Mouse (Mus musculus) liver, adult 2 months (tissue): Measurements from ENCODE around the gene Dcakd. TPM values are rescaled to one million over a fixed set of nuclear protein-coding genes. Genes with fewer than 3 reads are reported as not detected.
A peak's percentile ranks its signal among the peaks of the same experiment; 100 is the strongest.

Experiments used
- DNase-seq: peaks from one replicate; pipeline ENCODE4 v3.0.0-alpha.2; 2011; ENCODE audit warnings: low read depth, low spot score; ENCODE audit errors: extremely low read depth
- H3K27ac ChIP-seq: fragments of 200-500 bp; replicated peaks from 2 replicates; pipeline ENCODE4 v1.5.1; 2012; ENCODE audit warnings: low read depth, mild to moderate bottlenecking, control low read depth, inconsistent platforms, low read length; ENCODE audit not compliant: insufficient read depth
- H3K27me3 ChIP-seq: fragments of 200-500 bp; 2 replicates; pipeline ENCODE4 v1.6.1; 2012; ENCODE audit warnings: mild to moderate bottlenecking, moderate library complexity, low read length, inconsistent platforms; ENCODE audit not compliant: control insufficient read depth, insufficient read depth
- H3K36me3 ChIP-seq: fragments of 200-500 bp; 2 replicates; pipeline ENCODE4 v1.6.1; 2012; ENCODE audit warnings: low read length, inconsistent platforms; ENCODE audit not compliant: control insufficient read depth, insufficient read depth
- H3K4me1 ChIP-seq: fragments of 200-500 bp; 2 replicates; pipeline ENCODE4 v1.6.1; 2011; ENCODE audit warnings: low read length; ENCODE audit not compliant: control insufficient read depth, insufficient read depth
- H3K4me3 ChIP-seq: fragments of 200-500 bp; 2 replicates; pipeline ENCODE4 v1.5.1; 2011; ENCODE audit warnings: low read depth, mild to moderate bottlenecking, control low read depth, low read length, moderate library complexity; ENCODE audit not compliant: insufficient read depth
- H3K79me2 ChIP-seq: fragments of 200-500 bp; 2 replicates; pipeline ENCODE4 v1.6.1; 2012; ENCODE audit warnings: inconsistent platforms, mild to moderate bottlenecking, low read length, moderate library complexity; ENCODE audit not compliant: control insufficient read depth, insufficient read depth
- H3K9ac ChIP-seq: fragments of 200-500 bp; 2 replicates; pipeline ENCODE4 v1.6.1; 2012; ENCODE audit warnings: low read depth, mild to moderate bottlenecking, control low read depth, inconsistent platforms, low read length
- CTCF ChIP-seq: fragments of 200-500 bp; IDR thresholded peaks from 2 replicates; pipeline ENCODE4 v1.5.1; 2011; ENCODE audit warnings: low read depth, low read length, control low read depth
- POLR2A ChIP-seq: fragments of 200-500 bp; IDR thresholded peaks from 2 replicates; pipeline ENCODE4 v1.6.1; 2011; ENCODE audit warnings: low read length, control low read depth; ENCODE audit not compliant: insufficient read depth; ENCODE audit errors: extremely low read depth
- WGBS: fragments of 180-500 bp; shearing (Covaris S2); methylation state at CpG from one replicate; pipeline ENCODE4 v1.1.7; 2018; 5-methylcytosine and 5-hydroxymethylcytosine counted together
- polyA plus RNA-seq: library from polyadenylated mRNA; depleted of rRNA; stranded (reverse); fragments of >200 nt; gene quantifications from 2 replicates; pipeline ENCODE4 v1.2.3, GENCODE M21; 2012
- total RNA-seq: library from RNA; depleted of rRNA; stranded (reverse); fragments of >200 nt; gene quantifications from 2 replicates; pipeline ENCODE4 v1.2.3, GENCODE M21; 2014

The Dcakd gene
- total and polyA plus RNA-seq, 2 experiments = 23.9 to 45.8 TPM

- no peaks in the 10 kb centered on the region for H3K36me3 ChIP-seq
- TF ChIP-seq POLR2A = no peak
- no peak for TF ChIP-seq CTCF
- H3K79me2 ChIP-seq = no peaks in the 10 kb centered on the region; the same call in 1 of the 2 replicates
- no peaks in the 10 kb centered on the region for H3K27me3 ChIP-seq
- WGBS = 83% methylated on average over 7 of the region's 7 CpGs
- no peak overlapping the region for H3K4me3 ChIP-seq
- H3K27ac ChIP-seq = no peak overlapping the region
- H3K4me1 ChIP-seq = peaks cover 29% of the 10 kb centered on the region
- H3K9ac ChIP-seq = no peak overlapping the region
- no peak for DNase-seq
These were observed 19.6 kb downstream of the Dcakd start for GRCm38 (mm10) chr11:103008558-103008957.

GRCm38 (mm10) chr11:103007001-103007340 is 21.2 kb downstream of the Dcakd start:
- 27% methylated on average over 6 of the region's 6 CpGs for whole genome bisulfite sequencing
- no peak for DNase-seq
- Histone ChIP-seq H3K27me3 (no peaks in the 10 kb centered on the region), H3K27ac (peak overlapping the region; percentile 91), H3K36me3 (no peaks in the 10 kb centered on the region), H3K9ac (peak overlapping the region; percentile 41; the same call in 1 of the 2 replicates), H3K4me1 (peaks cover 29% of the 10 kb centered on the region), H3K4me3 (no peak overlapping the region), H3K79me2 (no peaks in the 10 kb centered on the region; the same call in 1 of the 2 replicates)
- no peak for TF ChIP-seq POLR2A
- TF ChIP-seq CTCF = no peak

GRCm38 (mm10) chr11:103006286-103007000 is 21.7 kb downstream of the Dcakd start:
- Histone ChIP-seq H3K79me2 (no peaks in the 10 kb centered on the region; the same call in 1 of the 2 replicates), H3K27ac (peak overlapping the region; percentile 91), H3K9ac (peak overlapping the region; percentile 41; the same call in 1 of the 2 replicates), H3K27me3 (no peaks in the 10 kb centered on the region), H3K4me1 (peaks cover 26% of the 10 kb centered on the region), H3K4me3 (no peak overlapping the region), H3K36me3 (no peaks in the 10 kb centered on the region)
- no peak for TF ChIP-seq POLR2A
- TF ChIP-seq CTCF = no peak
- DNase-seq = peak; percentile 85
- 33% methylated on average over 7 of the region's 7 CpGs for WGBS

GRCm38 (mm10) chr11:103005254-103005981 is 22.7 kb downstream of the Dcakd start:
- DNase-seq = no peak
- no peaks in the 10 kb centered on the region for H3K36me3 ChIP-seq
- no peak overlapping the region for H3K27ac ChIP-seq
- 89% methylated on average over 11 of the region's 11 CpGs for WGBS
- H3K9ac ChIP-seq = no peak overlapping the region
- TF ChIP-seq POLR2A (no peak), CTCF (no peak)
- H3K79me2 ChIP-seq = no peaks in the 10 kb centered on the region; the same call in 1 of the 2 replicates
- H3K27me3 ChIP-seq = no peaks in the 10 kb centered on the region
- no peak overlapping the region for H3K4me3 ChIP-seq
- H3K4me1 ChIP-seq = peaks cover 19% of the 10 kb centered on the region

GRCm38 (mm10) chr11:103004852-103005251 is 23.3 kb downstream of the Dcakd start:
- Histone ChIP-seq H3K27ac (no peak overlapping the region), H3K9ac (no peak overlapping the region), H3K4me1 (peaks cover 16% of the 10 kb centered on the region), H3K79me2 (no peaks in the 10 kb centered on the region; the same call in 1 of the 2 replicates), H3K36me3 (no peaks in the 10 kb centered on the region), H3K27me3 (no peaks in the 10 kb centered on the region), H3K4me3 (no peak overlapping the region)
- DNase-seq = no peak
- TF ChIP-seq POLR2A (no peak), CTCF (no peak)
- WGBS = 76% methylated on average over 1 of the region's 1 CpGs

GRCm38 (mm10) chr11:103003210-103003609 is 24.9 kb downstream of the Dcakd start:
- TF ChIP-seq CTCF (no peak), POLR2A (no peak)
- Histone ChIP-seq H3K79me2 (no peaks in the 10 kb centered on the region; the same call in 1 of the 2 replicates), H3K4me1 (peaks cover 15% of the 10 kb centered on the region), H3K27me3 (no peaks in the 10 kb centered on the region), H3K9ac (no peak overlapping the region), H3K4me3 (no peak overlapping the region), H3K36me3 (no peaks in the 10 kb centered on the region), H3K27ac (no peak overlapping the region)
- 66% methylated on average over 5 of the region's 5 CpGs for WGBS
- no peak for DNase-seq
